Mouse (Mus musculus): Measurements from ENCODE around the gene Unc5b. TPM values are rescaled to one million over a fixed set of nuclear protein-coding genes. Genes with fewer than 3 reads are reported as not detected.
"Not testable (repeated sequence)": the region's sequence is repeated elsewhere in the genome, so short reads cannot be mapped to it uniquely, and the experiment has no call there.

The Unc5b gene
- total RNA-seq, 2 experiments from 2014 or later = 14.0 to 14.1 TPM

DNA sequence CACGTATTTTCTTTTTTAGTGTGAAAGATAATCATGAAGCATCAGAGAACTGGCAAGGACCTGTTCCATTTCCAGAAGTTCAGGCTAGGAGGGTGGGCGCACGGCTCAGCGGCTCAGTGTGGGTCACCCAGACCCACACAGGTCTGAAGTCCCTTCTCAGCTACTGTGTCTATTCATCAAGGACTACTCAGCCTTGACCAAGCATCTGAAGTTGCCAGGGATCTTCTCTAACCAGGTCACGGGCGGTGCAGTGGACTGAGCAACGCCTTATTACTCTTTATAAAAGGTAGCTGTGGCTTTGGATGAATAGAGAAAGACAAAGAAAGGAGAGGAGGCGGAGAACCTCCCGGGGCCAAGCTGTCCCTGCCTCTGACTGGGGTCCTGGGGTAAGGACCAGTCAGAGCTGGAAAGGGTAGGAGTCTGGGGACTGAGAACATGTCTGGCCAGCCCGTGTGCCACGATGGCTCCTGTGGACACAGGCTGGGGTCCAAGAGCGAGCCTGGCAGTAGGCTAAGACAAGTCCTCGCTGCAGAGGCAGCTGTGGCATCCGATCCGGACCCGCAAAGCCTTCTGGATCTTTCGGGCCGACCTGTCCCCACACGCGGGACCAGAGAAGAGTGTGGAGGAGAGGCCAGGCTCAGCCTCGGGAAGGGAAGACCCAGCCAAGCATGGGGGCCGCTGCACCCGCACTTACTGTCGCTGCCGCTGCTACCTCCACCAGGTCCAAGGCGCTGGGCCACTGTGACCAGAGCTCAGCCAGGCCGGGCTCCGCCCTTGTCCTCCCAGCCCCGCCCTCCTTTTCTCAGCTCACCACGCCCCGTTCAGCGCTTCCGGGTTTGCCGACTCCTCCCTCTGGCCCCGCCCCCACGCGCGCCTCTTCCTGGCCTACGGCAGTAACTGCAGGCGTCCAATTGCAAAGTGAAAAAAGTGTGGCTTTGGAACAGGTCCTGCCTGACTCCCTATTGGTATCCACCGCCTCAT, 79.1 kb downstream of the Unc5b start, which contains the start of gene Slc29a3:
Gene Slc29a3, minus strand, starts transcription at position 755 of the 981 bp plus-strand sequence.
- peak; percentile 93 to 94 for DNase-seq

DNA sequence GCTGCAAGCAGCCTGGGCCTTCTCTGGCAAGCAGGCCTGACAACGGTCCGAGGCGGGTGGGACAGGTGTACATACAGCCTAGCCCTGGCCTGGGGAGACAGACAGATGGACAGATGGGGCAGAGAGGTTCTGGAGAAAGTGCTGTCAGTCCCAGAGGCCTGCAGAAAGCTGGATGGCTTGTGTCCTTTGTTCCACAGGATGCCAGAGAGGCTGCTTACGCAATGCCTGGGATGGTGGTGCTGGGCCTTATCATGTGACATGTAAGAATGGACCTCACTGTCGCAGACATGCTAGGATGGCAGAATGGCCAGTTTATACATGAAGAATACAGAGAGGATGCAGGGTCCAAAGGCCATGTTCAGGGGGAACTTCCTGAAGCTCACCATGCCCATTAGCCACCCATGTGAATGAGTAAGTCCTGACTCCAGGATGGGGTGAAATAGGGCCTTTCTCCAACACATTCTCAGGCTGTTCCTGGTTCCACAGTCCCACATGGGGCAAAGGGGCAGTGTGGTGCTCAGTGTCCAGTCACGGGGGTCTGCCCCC, 83.6 kb downstream of the Unc5b start:
- no peak for DNase-seq

DNA sequence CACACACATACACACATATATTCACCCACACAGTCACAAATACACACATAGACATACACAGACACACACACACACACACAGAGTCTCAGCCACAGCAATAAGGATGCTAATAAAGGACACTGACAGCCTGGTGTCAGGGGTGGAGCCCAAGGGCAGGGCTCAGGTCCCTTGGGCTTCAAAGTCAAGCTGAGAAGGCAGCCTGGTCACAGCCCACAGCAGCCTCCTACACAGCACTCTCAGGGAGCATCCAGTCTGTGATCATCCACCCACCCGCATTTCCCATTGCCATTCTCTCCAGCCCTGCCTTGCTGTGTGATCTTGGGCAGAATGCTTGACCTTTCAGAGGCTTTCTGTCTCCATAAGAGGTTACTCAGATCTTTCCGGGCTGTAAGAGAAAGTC, 84.9 kb downstream of the Unc5b start:
- DNase-seq = no peak

DNA sequence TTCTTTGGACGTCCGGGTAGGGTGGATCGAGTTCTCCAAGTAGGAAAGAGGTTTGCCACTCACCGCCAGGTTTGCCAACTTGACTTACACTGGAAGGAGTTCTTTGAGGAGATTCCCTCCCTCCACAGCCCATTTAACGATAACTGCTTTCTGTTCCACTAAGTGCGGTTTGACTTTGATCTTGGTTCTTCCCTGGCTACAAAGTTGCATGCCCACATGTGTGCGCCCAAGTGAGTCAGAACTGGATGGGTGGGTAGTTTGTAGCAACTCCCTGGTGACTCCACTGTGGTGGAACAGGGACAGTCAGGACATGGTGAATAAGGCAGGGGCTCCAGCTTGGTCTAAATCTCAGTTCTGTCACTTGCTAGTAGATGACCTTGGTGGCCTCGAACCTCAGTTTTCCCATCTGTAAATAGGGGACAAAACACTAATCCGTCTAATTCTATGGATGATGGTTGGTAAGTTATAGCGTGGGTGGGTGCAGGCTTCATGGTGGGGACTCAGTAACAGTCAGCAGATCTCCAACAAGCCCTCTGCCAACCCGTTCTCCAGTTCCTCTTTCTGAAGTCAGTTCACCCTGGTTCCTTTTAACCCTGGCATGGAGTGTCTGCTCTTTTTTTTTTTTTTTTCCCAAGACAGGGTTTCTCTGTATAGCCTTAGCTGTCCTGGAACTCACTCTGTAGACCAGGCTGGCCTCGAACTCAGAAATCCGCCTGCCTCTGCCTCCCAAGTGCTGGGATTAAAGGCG, 86.7 kb downstream of the Unc5b start:
- no peak for DNase-seq

DNA sequence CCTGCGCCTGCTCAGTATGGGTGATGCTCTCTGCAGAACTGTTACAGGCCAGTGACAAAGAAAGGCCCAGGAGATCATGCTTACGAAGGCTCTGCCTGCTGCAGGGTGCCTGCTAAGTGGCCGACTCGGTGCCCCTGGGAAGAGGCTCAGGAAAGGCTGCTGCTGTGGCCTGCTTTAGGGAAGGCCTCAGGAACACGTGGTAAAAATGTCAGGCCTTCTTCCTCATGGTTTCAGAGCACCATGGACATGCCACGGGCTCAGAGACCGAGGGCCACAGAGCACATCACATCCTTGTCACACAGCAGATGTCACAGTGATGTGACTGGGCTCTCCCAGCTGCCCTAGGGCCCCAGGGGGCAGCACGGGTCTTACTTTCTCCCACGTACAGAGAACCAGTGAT, 87.7 kb downstream of the Unc5b start:
- no peak for DNase-seq

DNA sequence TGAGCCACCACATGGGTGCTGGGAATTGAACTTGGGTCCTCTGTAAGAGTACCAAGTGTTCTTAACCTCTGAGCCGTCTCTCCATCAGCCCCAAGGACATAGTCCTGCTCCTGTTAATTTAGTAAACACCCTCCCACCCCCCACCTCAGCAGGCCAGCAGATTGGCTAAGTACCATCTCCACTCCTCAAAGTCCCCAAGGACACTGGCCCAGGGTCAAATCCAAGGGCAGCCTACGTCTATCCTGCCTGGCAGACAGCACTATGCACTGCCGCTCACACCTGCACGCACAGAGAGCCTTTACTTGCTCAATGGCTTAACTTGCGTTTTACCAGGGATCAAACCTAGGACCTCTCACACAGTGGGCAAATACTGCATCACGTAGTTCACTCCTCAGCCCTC, 88.4 kb downstream of the Unc5b start:
- no peak for DNase-seq

DNA sequence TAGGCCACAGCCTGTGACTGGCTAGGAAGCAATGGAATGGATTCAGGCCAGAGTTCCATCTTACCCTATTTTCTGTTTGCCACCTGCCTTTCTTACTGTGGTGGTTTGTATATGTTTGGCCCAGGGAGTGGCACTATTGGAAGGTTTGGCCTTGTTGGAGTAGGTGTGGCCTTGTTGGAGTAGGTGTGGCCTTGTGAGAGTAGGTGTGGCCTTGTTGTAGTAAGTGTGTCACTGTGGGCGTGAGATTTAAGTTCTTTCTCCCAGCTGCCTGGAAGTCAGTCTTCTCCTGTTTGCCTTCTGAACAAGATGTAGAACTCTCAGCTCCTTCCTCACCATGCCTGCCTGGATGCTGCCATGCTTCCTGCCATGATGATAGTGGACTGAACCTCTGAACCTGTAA, 89.1 kb downstream of the Unc5b start:
- DNase-seq = not testable (repeated sequence)

DNA sequence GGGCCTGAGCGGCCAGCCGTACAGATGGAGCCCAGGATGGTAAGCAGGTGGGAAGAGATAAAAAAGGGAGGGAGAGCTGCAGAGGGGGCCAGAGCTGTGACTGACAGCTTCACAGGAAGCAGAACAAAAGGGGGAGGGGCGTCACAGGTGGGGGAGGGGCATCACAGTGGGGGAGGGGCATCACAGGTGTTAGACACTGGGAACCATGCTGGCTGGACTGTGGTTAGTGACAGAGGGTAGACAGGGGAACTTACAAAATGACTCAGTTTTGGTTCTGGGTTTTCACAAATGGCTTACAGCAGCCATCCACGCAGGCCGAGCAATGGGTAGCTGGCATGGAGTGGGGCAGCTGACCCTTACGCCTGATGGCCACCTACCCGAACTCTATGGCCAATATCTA, 89.9 kb downstream of the Unc5b start:
- DNase-seq = no peak

DNA sequence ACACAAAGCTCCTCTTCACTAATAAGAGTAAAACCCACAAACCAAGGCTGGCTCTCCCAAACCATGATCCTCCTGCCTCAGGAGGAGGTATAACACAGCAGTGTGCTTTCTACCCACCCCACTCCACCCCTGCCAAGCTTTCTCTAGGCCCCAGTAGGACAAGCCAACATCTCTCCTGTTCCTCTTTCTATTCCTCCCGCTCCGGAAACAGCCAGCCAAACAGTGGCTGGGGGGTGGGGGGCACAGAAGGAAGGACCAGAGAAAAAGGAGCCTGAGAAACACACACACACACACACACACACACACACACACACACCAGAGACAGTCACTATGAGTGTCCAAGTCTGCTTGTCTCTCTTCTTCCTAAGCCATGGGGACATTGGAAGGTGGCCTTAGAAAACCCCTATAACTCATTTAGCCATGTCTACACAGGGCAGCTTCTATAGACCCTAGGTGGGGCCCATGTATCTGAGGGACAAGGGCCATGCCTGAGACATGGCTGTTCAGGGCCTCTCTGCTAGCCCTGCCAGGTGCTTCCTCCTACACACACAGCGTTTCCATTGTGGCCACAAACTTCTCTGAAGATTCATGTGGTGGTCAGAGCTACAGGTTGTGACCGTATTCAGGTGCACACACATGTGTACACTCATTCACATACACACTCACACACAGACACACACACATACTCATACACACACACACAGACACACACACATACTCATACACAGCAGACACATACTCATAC, 91.6 kb downstream of the Unc5b start:
- DNase-seq = no peak

DNA sequence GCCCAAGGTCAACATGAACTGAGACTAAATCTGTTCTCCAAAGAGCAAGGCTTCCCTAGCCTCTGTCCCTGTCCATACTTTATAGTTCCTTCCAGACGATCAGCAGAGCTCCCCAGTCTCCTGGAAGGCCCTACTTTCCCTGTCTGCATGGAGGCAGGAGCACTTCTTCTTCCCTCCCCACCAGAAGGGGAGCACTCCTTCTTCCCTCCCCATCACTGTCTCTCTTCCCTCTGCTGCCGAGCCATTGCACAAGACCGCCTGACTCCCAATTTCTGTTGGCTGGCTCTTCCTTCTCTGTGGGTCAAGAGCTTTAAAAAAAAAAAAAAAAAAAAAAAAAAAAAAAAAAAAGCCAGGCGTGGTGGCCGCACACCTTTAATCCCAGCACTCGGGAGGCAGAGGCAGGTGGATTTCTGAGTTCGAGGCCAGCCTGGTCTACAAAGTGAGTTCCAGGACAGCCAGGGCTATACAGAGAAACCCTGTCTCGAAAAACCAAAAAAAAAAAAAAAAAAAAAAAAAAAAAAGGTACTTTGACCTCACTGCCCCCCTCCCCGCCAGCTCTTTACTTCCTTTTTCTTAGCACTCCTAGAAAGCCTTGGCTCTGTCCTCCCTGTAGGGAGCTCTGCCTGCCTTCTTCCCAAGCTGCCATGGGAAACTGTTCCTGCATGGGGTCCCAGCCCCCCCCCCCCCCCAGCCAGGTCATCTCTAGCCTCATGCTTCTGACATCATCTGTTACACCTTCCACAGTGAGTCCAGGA, 93.3 kb downstream of the Unc5b start:
- no peak for DNase-seq

DNA sequence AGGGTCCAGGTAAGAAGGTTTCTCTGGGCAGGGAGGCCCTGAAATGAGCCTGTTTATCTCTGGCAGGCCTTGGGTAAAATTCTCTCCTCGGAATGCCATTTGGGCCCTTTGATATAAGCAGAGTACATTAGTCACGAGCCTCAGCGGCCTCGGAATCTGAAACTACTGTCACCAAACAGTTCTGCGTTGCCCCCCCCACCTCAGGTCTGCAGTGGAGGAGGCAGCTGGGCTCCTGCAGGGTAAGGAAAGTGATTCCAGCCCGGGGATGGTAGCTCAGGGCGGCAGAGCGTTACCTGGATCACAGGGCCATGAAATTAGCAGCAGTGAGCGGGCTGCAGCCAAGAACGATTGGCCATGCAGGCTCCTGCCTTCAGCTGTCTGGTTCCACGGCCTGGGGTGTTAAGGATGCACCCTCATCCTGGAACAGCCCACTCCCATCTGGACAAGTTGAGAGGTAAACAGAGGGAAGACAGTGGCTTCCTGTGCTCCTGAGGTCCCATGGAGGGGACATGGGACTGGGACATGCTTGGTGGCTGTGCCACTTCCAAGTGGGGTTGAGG, 94.1 kb downstream of the Unc5b start:
- DNase-seq = no peak

DNA sequence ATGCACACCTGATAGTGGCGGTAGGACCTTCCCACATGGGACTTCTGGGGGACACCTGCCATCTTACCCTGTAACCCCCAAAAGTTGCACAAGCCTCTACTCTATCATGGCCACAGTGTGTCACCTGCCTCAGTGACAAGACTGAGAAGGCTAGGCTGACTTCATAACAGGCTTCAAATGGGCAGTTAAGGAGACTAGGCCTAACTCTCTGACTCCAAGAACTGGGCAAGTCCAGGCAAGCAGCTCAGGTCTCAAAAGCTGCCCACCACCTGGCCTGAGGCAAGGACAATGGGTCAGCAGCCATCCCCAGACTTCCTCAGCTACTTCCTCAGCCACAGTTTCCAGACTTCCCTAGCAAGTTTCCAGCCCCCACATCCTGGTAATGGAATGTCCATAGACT, 95.6 kb downstream of the Unc5b start:
- DNase-seq = no peak

DNA sequence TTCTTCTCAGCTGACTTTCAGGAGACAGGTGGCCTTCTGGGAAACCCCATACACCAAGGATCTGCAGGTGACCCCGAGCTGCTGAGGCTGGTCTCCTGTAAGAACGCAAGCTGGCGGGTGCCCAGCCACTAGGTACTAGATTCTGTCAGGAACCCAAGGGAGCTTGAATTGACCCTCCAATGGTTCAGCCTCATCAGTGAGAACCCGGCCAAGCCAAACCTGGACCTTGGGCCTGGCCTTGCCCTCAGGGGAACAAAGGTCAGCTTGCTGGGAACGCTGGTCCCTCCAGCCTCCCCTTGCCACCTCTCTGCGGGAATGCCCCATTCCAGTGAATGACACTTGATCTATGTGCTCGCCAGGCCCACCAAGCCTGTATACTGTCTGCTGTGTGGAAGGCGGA, 97.9 kb downstream of the Unc5b start:
- DNase-seq = no peak

DNA sequence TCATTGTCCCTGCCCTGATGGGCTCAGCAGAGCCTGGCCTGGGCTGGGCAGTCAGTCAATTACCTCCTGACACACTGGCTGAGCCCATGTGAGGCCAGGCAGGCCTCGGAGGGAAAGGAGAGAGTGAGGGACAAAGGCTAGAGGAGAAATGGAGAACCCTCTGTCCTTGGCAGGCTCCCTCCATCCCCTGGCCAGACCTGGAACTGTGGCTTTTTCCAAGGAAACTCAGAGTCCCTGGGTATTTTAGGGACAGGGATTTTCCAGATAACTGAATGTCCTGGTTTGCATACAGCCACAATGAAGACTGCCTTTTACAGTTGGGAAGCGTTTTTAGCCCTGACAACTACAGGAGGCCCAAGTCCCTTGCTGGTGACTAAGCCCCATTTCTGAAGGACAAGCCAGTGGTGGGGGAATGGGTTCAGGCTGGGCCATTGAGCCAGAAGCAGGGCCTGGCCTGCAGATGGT, 99.0 kb downstream of the Unc5b start:
- DNase-seq = no peak

DNA sequence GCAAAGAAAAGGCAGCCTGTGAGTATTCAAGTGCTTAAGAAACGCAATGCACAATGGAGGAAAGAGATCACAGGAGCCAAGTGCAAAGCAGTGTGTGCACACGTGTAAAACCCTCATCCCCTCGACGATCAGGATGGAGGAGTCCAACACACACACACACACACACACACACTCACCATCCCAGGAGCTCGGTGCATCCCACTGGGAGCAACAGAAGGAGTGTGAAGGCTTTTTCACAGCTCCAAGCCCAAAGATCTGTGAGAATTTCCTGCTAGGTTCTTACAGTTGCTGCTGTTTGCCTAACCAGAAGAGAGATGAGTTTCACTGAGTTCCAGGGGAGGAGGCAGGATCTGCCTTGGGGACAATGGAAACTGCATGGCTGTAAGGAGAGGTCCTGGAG, 99.6 kb downstream of the Unc5b start:
- DNase-seq = no peak

DNA sequence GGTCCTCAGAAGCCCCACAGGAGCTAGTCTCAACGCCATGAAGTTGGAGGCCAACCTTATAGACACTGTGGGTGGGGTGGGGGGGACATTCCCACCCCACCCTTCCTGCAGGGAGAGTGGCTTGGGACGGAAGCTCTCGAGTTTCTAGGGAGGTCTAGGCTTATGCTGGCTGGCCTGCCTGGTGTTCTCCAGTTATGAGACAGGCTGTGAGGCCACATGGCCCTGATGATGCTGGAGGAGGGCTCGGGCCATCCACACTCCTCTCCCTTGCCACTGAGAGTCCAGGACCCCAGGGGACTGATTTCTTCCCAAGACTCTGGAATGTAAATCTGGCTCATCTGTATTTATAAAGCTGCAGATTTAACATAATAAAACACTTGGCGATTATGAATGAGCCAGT, 104.1 kb downstream of the Unc5b start:
- DNase-seq = no peak

DNA sequence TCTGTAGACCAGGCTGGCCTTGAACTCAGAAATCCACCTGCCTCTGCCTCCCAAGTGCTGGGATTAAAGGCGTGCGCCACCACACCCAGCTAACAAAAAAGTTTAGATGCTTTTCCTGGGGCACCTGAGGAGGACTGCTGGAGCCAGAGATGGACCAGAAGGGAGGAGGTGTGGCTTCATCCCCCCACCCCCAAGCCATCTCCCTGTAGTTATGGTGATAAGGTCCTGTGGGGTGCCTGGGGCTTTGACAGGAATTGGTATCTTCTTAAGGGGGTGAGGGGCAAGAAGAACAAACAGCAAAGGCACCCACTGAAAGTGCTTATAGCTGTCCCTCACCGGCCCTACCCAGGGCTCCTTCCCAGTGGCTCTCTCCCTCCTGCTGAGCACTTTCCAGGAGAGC, 104.5 kb downstream of the Unc5b start:
- no peak for DNase-seq

DNA sequence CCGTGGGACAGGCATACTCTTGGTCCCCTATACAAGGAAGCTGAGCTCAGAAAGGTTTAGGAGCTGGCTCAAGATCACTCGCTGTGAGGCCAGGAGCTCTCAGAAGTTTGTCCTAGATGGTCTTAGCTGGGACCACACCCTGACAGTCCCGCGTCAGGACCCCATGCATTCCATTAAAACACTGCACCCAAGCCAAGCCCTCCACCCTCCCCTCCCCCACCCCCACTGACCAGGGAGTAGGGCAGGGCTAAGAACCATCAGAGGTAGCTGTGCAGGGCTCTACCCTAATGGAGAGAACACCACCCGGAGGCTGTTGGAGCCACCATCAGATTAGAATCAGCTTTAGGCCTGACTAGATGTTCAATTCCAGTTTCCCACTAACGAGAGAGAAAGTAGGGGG, 106.9 kb downstream of the Unc5b start:
- no peak for DNase-seq

DNA sequence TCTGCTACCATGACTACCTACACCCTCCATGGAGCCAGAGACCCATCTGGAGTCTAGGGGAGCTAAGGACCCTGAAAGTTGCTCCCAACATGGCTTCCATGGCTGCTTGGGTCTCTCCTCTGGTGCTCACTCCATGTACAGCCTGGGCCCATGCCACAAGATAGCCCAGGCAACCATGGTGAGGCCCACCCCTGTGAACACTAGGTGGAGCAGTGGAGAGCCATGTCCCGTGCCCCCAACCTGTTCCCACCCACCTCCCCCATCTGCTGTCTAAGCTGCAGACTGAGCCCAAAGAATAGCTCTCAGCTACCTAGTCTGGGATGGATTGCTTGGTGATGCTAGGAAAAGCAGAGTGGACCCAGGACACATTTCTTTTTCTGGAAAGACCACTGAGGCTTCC, 108.0 kb downstream of the Unc5b start:
- DNase-seq = no peak

DNA sequence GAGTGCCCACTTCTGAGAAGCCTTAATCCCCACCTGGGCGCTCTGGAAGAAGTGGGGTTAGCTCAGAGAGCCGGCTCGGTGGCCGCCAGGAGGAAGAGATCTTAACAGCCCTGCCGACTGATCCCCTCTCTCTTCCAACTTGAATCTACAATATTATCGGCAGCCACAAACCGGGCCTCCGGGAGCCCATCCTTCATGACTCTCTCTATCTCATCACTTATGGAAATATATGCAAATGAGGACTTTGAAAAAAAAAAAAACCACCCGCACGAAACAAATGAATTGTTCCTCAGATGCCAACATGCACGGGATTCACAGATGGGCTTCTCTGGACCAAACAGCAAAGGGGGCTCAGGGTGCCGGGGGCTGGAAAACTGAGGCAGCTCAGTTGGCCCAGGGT, 109.7 kb downstream of the Unc5b start:
- DNase-seq = no peak

DNA sequence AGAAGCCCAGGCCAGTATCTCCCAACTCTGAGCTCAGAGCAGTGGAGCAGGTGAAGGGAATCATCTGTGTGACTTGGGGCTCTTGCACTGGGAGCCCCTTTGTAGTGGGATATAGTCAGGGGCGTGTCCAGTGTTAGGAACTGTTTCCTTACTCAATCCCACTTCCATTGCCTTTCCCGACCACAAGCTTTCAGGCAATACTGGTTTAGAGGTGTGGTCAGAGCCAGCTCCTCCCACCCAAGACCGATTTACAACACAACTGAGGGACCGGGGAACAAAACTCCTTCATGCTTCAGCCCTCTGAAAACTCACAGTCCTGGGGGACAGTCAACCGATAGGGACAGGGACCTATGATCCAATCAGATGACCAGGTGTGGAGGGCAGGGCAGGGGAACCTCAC, 110.9 kb downstream of the Unc5b start:
- DNase-seq = no peak
